Mouse (Mus musculus): ENCODE measurements around the gene BC107364. TPM values are rescaled to one million over a fixed set of nuclear protein-coding genes. Genes with fewer than 3 reads are reported as not detected.
A peak's percentile ranks its signal among the peaks of the same experiment; 100 is the strongest.
"Not testable (repeated sequence)": the region's sequence is repeated elsewhere in the genome, so short reads cannot be mapped to it uniquely, and the experiment has no call there.

BC107364 gene
- polyA plus RNA-seq, 1 experiment from 2014 or later: not detected

DNA sequence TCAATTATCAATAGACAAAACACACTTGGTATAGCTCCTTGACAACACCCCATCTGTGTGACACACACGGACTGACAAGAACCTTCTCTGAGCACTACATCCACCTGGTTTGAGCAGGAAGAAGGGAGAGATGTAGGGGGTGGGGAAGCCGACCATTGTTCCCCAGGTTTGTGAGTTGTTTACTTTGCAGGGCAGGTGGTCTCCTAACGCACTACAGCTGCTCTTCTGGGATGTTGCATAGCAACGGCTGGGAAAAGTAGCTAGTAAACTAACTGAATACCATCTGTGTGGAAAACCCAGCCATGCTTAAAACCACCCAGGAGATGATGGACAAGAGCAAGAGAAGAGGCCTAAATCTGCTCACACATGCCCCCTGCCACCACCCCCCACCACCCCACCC is 27.7 kb downstream of the BC107364 start:
- not testable (repeated sequence) for H3K27ac ChIP-seq (replicated peaks); H3K9me3 ChIP-seq (replicated peaks); H3K9ac ChIP-seq; H3K4me3 ChIP-seq (replicated peaks); H3K36me3 ChIP-seq (replicated peaks); H3K4me2 ChIP-seq; ATAC-seq (ENCODE audit: insufficient read depth)
- WGBS (ENCODE audit: insufficient replicate concordance): 35% methylated on average over 4 of the region's 4 CpGs
- H3K27me3 ChIP-seq: peaks cover 40% of the 10 kb centered on the region
- peaks cover 29% of the 10 kb centered on the region for H3K4me1 ChIP-seq (replicated peaks)

DNA sequence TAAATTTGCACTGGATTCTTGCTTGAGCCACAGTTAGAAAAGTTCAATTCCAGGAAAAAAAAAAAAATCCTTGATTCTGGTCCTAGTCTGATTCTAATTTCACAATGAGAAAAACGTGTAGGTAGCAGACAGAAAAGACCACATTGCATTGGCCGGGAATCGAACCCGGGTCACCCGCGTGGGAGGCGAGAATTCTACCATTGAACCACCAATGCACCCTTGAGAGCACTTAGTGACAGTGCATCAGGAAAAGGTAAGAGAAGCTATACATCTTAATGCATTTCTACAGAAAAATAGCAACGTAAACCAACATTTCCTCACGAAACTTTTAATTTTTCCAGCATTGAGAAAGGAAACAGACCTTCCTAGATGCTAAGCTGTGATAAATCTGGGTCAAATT is 28.2 kb downstream of the BC107364 start:
- 16% methylated on average over 9 of the region's 9 CpGs for WGBS (ENCODE audit: insufficient replicate concordance)

GRCm38 (mm10) chr3:96420796-96421195 is 31.3 kb downstream of the BC107364 start:
- H3K27ac ChIP-seq (replicated peaks): no peak overlapping the region
- 37% methylated on average over 3 of the region's 3 CpGs for WGBS (ENCODE audit: insufficient replicate concordance)
- ATAC-seq (ENCODE audit: insufficient read depth): no peak

More for the DNA sequence above, 28.2 kb downstream of the BC107364 start:
- Histone ChIP-seq H3K27me3 (peaks cover 40% of the 10 kb centered on the region), H3K9ac (no peak overlapping the region), H3K36me3 (replicated peaks) (no peaks in the 10 kb centered on the region), H3K27ac (replicated peaks) (no peak overlapping the region), H3K4me3 (replicated peaks) (no peak overlapping the region), H3K4me1 (replicated peaks) (peaks cover 25% of the 10 kb centered on the region), H3K9me3 (replicated peaks) (no peaks in the 10 kb centered on the region), H3K4me2 (no peak overlapping the region)
- ATAC-seq (ENCODE audit: insufficient read depth): no peak

DNA sequence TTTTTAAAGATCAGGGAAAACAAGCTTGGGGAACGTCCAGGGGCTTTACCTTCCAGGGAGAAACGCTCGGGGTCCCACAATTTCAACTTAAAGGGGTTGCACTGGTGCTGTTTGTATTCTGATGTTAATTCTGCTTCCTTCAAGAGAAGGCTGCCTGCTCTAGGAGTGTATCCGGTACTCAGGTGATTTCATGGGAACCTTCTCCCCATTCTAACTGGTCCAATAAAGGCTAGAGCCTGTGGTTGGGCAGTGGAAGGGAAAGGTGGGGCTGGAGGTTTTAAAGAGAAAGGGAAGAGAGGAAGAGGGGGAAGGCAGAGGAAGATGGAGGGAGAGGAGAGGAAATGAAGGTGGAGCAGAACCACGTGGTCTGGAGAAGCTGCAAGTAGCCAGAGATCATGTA is 33.2 kb downstream of the BC107364 start:
- H3K36me3 ChIP-seq (replicated peaks); H3K9ac ChIP-seq; H3K27ac ChIP-seq (replicated peaks); ATAC-seq (ENCODE audit: insufficient read depth); H3K9me3 ChIP-seq (replicated peaks); H3K4me2 ChIP-seq; H3K4me3 ChIP-seq (replicated peaks): not testable (repeated sequence)
- H3K4me1 ChIP-seq (replicated peaks): peaks cover 25% of the 10 kb centered on the region
- WGBS (ENCODE audit: insufficient replicate concordance): 48% methylated on average over 5 of the region's 5 CpGs
- peaks cover 31% of the 10 kb centered on the region for H3K27me3 ChIP-seq

More at GRCm38 (mm10) chr3:96420796-96421195, 31.3 kb downstream of the BC107364 start:
- Histone ChIP-seq H3K27me3 (peaks cover 40% of the 10 kb centered on the region), H3K9me3 (replicated peaks) (no peaks in the 10 kb centered on the region), H3K4me2 (no peak overlapping the region), H3K4me3 (replicated peaks) (no peak overlapping the region), H3K4me1 (replicated peaks) (peaks cover 8% of the 10 kb centered on the region), H3K9ac (no peak overlapping the region), H3K36me3 (replicated peaks) (no peaks in the 10 kb centered on the region)

GRCm38 (mm10) chr3:96417850-96418815 is 34.0 kb downstream of the BC107364 start:
- WGBS (ENCODE audit: insufficient replicate concordance): 65% methylated on average over 7 of the region's 7 CpGs
- no peaks in the 10 kb centered on the region for H3K36me3 ChIP-seq (replicated peaks)
- no peak overlapping the region for H3K4me2 ChIP-seq
- no peaks in the 10 kb centered on the region for H3K9me3 ChIP-seq (replicated peaks)
- peaks cover 31% of the 10 kb centered on the region for H3K4me1 ChIP-seq (replicated peaks)
- no peak overlapping the region for H3K4me3 ChIP-seq (replicated peaks)
- no peak overlapping the region for H3K9ac ChIP-seq
- H3K27me3 ChIP-seq: peaks cover 24% of the 10 kb centered on the region
- no peak for ATAC-seq (ENCODE audit: insufficient read depth)
- H3K27ac ChIP-seq (replicated peaks): no peak overlapping the region

GRCm38 (mm10) chr3:96416595-96416994 is 35.5 kb downstream of the BC107364 start:
- no peaks in the 10 kb centered on the region for H3K36me3 ChIP-seq (replicated peaks)
- no peak overlapping the region for H3K27ac ChIP-seq (replicated peaks)
- peaks cover 9% of the 10 kb centered on the region for H3K27me3 ChIP-seq
- 78% methylated on average over 6 of the region's 6 CpGs for WGBS (ENCODE audit: insufficient replicate concordance)
- no peak overlapping the region for H3K4me2 ChIP-seq
- ATAC-seq (ENCODE audit: insufficient read depth): no peak
- H3K9ac ChIP-seq: no peak overlapping the region
- no peaks in the 10 kb centered on the region for H3K9me3 ChIP-seq (replicated peaks)
- H3K4me1 ChIP-seq (replicated peaks): peaks cover 31% of the 10 kb centered on the region
- no peak overlapping the region for H3K4me3 ChIP-seq (replicated peaks)

DNA sequence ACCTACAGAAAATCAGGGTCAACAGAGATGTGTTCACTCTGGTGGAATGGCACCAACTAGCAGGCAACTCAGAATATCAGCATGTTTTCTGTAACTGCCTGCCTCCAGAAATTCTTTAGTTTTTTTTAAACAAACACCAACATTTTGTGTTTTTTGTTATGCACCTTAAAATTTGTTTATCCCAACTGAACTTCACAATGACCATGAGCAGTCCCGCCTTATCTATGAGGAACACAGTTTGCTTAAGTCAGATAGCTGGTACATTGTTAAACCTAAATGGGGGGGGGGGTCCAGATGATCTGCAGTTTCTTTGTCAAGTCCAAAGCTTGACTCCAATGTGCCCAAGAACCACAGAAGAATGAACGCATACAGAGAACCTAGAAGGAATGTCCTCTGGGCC is 36.0 kb downstream of the BC107364 start:
- no peak overlapping the region for H3K9ac ChIP-seq
- H3K9me3 ChIP-seq (replicated peaks): no peaks in the 10 kb centered on the region
- no peak overlapping the region for H3K4me2 ChIP-seq
- no peaks in the 10 kb centered on the region for H3K36me3 ChIP-seq (replicated peaks)
- H3K27me3 ChIP-seq: peaks cover 11% of the 10 kb centered on the region
- peaks cover 34% of the 10 kb centered on the region for H3K4me1 ChIP-seq (replicated peaks)
- H3K4me3 ChIP-seq (replicated peaks): no peak overlapping the region
- ATAC-seq (ENCODE audit: insufficient read depth): no peak
- 39% methylated on average over 2 of the region's 2 CpGs for WGBS (ENCODE audit: insufficient replicate concordance)
- H3K27ac ChIP-seq (replicated peaks): no peak overlapping the region

DNA sequence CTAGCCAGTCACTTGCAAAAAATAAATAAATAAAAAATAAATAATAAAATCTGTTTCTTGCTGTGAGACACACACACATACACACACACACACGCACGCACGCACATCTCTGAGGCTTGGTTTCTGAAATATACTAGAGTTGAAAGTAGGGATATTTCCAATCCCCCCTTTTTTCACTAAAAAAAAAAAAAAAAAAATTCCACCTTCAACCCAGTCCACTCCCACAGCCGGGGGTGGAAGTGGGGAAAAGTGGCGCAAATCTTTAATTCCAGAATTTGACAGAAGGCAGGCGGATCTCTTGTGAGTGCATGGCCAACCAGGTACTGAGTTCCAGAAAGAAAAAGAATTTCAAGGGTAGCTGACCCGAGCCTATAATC is 37.2 kb downstream of the BC107364 start:
- H3K9ac ChIP-seq: peak overlapping the region; percentile 86; the same call in 1 of the 2 replicates
- peaks cover 36% of the 10 kb centered on the region for H3K4me1 ChIP-seq (replicated peaks)
- H3K27me3 ChIP-seq: peaks cover 18% of the 10 kb centered on the region
- H3K36me3 ChIP-seq (replicated peaks): no peaks in the 10 kb centered on the region
- peak overlapping the region; percentile 83 for H3K4me3 ChIP-seq (replicated peaks)
- WGBS (ENCODE audit: insufficient replicate concordance): 28% methylated on average over 7 of the region's 7 CpGs
- no peak overlapping the region for H3K27ac ChIP-seq (replicated peaks)
- peak overlapping the region; percentile 95 for H3K4me2 ChIP-seq
- ATAC-seq (ENCODE audit: insufficient read depth): no peak
- no peaks in the 10 kb centered on the region for H3K9me3 ChIP-seq (replicated peaks)

GRCm38 (mm10) chr3:96414126-96414950 is 37.8 kb downstream of the BC107364 start:
- peak overlapping the region; percentile 87 for H3K27ac ChIP-seq (replicated peaks)
- peaks cover 24% of the 10 kb centered on the region for H3K27me3 ChIP-seq
- no peaks in the 10 kb centered on the region for H3K36me3 ChIP-seq (replicated peaks)
- H3K9ac ChIP-seq: peak overlapping the region; percentile 86
- under 1% methylated on average over 64 of the region's 64 CpGs for WGBS (ENCODE audit: insufficient replicate concordance)
- peaks cover 42% of the 10 kb centered on the region for H3K4me1 ChIP-seq (replicated peaks)
- ATAC-seq (ENCODE audit: insufficient read depth): peak; percentile 80
- H3K9me3 ChIP-seq (replicated peaks): no peaks in the 10 kb centered on the region
- H3K4me3 ChIP-seq (replicated peaks): peak overlapping the region; percentile 83
- peak overlapping the region; percentile 95 for H3K4me2 ChIP-seq

- no peak overlapping the region for H3K27ac ChIP-seq (replicated peaks)
- H3K4me3 ChIP-seq (replicated peaks): peak overlapping the region; percentile 83
- no peak for ATAC-seq (ENCODE audit: insufficient read depth)
- H3K27me3 ChIP-seq: peaks cover 30% of the 10 kb centered on the region
- peaks cover 45% of the 10 kb centered on the region for H3K4me1 ChIP-seq (replicated peaks)
- WGBS (ENCODE audit: insufficient replicate concordance): 41% methylated on average over 9 of the region's 9 CpGs
- peak overlapping the region; percentile 86 for H3K9ac ChIP-seq
- no peaks in the 10 kb centered on the region for H3K36me3 ChIP-seq (replicated peaks)
- peak overlapping the region; percentile 95 for H3K4me2 ChIP-seq
- no peaks in the 10 kb centered on the region for H3K9me3 ChIP-seq (replicated peaks)
Observed at GRCm38 (mm10) chr3:96413581-96414125, 38.5 kb downstream of the BC107364 start.

DNA sequence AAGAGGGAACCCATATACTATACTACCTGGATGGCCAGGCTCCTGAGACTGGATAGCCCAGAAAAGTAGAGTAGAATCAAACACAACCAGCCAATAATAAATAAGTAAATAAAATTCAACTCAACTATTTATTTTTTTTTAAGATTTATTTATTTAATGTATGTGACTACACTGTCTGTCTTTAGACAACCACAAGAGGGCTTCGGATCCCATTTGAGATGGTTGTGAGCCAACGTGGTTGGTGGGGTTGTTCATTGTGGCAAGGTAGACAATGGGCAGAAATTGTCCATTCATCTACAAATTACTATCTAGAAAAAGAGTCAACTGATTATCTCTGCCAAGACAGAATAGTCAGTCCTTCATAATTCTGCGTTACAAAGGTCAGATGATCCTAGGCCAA is 40.3 kb downstream of the BC107364 start:
- H3K9me3 ChIP-seq (replicated peaks): no peaks in the 10 kb centered on the region
- no peak overlapping the region for H3K9ac ChIP-seq
- no peak overlapping the region for H3K27ac ChIP-seq (replicated peaks)
- H3K27me3 ChIP-seq: peaks cover 46% of the 10 kb centered on the region
- ATAC-seq (ENCODE audit: insufficient read depth): no peak
- no peak overlapping the region for H3K4me2 ChIP-seq
- H3K4me3 ChIP-seq (replicated peaks): no peak overlapping the region
- WGBS (ENCODE audit: insufficient replicate concordance): 63% methylated on average over 3 of the region's 3 CpGs
- H3K36me3 ChIP-seq (replicated peaks): no peaks in the 10 kb centered on the region
- peaks cover 45% of the 10 kb centered on the region for H3K4me1 ChIP-seq (replicated peaks)
